Mouse (Mus musculus) intestine, postnatal 0 days (tissue): ENCODE data around the gene Usp10. TPM values are rescaled to one million over a fixed set of nuclear protein-coding genes. Genes with fewer than 3 reads are reported as not detected.

Experiments
- ATAC-seq: fragments of 200-750 bp; cut with Nextera tagmentation; 2 replicates; pipeline ENCODE4 v1.8.0; 2017; ENCODE audit warnings: mild to moderate bottlenecking, moderate TSS enrichment, moderate library complexity
- H3K27ac ChIP-seq: fragments of 300-500 bp; sonication (generic); 2 replicates; pipeline ENCODE4 v1.5.1; 2014; ENCODE audit warnings: mild to moderate bottlenecking, low read depth, low read length, moderate library complexity
- H3K27me3 ChIP-seq: fragments of 300-500 bp; sonication (generic); replicated peaks from 2 replicates; pipeline ENCODE4 v1.6.1; 2014; ENCODE audit warnings: low read length, mixed read lengths; ENCODE audit not compliant: control insufficient read depth, insufficient read depth
- H3K36me3 ChIP-seq: fragments of 300-500 bp; sonication (generic); 2 replicates; pipeline ENCODE4 v1.6.1; 2014; ENCODE audit warnings: mild to moderate bottlenecking, moderate library complexity; ENCODE audit not compliant: control insufficient read depth, insufficient read depth
- H3K4me1 ChIP-seq: fragments of 300-500 bp; sonication (generic); replicated peaks from 2 replicates; pipeline ENCODE4 v1.6.1; 2014; ENCODE audit warnings: antibody characterized with exemption, low read length, mixed read lengths; ENCODE audit not compliant: control insufficient read depth, insufficient read depth
- H3K4me2 ChIP-seq: fragments of 300-500 bp; sonication (generic); replicated peaks from 2 replicates; pipeline ENCODE4 v1.6.1; 2014; ENCODE audit warnings: low read depth, mild to moderate bottlenecking, moderate library complexity
- H3K4me3 ChIP-seq: fragments of 300-500 bp; sonication (generic); 2 replicates; pipeline ENCODE4 v1.5.1; 2014; ENCODE audit warnings: low read depth, low read length
- H3K9ac ChIP-seq: fragments of 300-500 bp; sonication (generic); 2 replicates; pipeline ENCODE4 v1.6.1; 2014; ENCODE audit warnings: mild to moderate bottlenecking, low read depth, low read length
- H3K9me3 ChIP-seq: fragments of 300-500 bp; sonication (generic); 2 replicates; pipeline ENCODE4 v1.6.1; 2016; ENCODE audit warnings: mixed run types; ENCODE audit not compliant: control insufficient read depth
- CTCF ChIP-seq: sonication (generic); IDR thresholded peaks from 2 replicates; pipeline ENCODE4 v1.5.1; 2016; ENCODE audit warnings: low read depth, mild to moderate bottlenecking, control low read depth, antibody characterized with exemption, moderate library complexity
- WGBS: fragments of 180-500 bp; shearing (Covaris S2); extraction: QIAGEN DNeasy Blood & Tissue Kit; methylation state at CpG from one replicate; pipeline ENCODE4 v1.1.7; 2014; 5-methylcytosine and 5-hydroxymethylcytosine counted together
- polyA plus RNA-seq: library from polyadenylated mRNA; unstranded; fragments of >200 nt; fragmentation: Nextera tagmentation; extraction: Ambion mirVana; gene quantifications from 2 replicates; pipeline ENCODE4 v1.2.1, GENCODE M21; 2015

The Usp10 gene
- polyA plus RNA-seq, 1 experiment from 2014 or later, result 37.1 TPM

DNA sequence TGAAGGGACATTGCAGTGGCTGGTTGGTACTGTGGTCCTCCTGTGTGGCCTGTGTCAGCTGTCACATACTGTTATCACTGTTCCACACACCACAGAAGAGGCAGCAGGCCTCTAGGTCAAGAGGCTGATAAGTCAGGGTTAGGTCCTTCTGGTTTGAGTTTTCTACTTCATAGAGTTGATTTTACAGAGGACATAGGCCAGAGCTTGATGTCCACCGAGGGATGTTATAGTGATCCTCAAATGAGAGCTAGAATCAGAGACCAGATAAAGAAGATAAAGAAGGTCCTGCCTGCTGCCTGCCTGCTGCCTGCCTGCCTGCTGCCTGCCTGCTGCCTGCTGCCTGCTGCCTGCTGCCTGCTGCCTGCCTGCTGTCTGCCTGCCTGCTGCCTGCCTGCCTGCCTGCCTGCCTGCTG lies 8.0 kb downstream of the Usp10 start:
- WGBS, result 44% methylated on average over 1 of the region's 1 CpGs
- Histone ChIP-seq H3K4me2 (no peak overlapping the region), H3K4me3 (no peak overlapping the region), H3K4me1 (0 out of 2 replicates have a peak, but pooled peaks cover 3% of the 10 kb centered on the region), H3K27me3 (no peaks in the 10 kb centered on the region), H3K9ac (no peak overlapping the region), H3K36me3 (no peaks in the 10 kb centered on the region), H3K27ac (no peak overlapping the region), H3K9me3 (no peaks in the 10 kb centered on the region)
- ATAC-seq, result no peak
- no peak for TF ChIP-seq CTCF

DNA sequence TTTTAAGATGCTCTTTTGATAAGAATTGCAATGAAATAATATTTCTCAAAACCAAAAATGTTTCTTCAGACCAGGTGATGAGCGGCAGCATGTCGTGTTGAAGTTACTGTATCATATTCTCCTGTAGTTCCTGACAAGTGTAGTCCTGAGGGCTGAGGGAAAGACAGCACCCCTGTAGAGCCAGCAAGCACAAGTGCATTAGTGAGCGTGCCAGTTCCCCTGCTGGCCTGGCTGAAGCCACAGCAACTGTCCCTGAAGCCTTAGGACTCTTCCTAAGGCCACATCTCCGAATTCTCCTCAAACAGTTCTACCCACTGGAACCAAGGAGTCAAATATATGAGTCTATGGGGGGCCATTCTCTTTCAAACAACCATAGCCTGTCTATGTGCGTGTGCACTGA lies 13.1 kb downstream of the Usp10 start:
- WGBS, result 86% methylated on average over 5 of the region's 5 CpGs
- ATAC-seq, result no peak
- H3K4me3 ChIP-seq, result no peak overlapping the region
- H3K27ac ChIP-seq, result no peak overlapping the region
- no peaks in the 10 kb centered on the region for H3K9me3 ChIP-seq
- no peaks in the 10 kb centered on the region for H3K4me1 ChIP-seq
- H3K27me3 ChIP-seq, result no peaks in the 10 kb centered on the region
- H3K4me2 ChIP-seq, result no peak overlapping the region
- H3K36me3 ChIP-seq, result no peaks in the 10 kb centered on the region
- H3K9ac ChIP-seq, result no peak overlapping the region
- no peak for TF ChIP-seq CTCF

DNA sequence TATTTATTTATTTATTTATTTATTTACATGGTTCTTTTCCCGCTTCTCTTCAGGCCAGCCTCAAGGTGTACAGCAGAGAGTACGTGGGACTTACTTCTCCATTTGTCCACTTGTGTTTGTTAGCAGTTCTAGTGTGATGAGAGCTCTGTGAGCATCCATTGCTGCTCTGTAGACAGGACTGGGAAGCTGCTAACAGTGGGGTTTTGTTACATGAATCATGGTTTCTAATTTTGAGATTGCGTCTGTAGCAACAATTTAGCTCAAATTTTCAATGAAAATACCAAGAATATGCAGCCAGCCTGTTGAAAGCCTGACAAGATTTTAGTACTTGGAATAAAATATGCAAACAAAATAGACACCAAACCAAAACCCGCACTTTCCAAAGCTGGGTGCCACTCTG lies 15.3 kb downstream of the Usp10 start:
- no peak overlapping the region for H3K4me3 ChIP-seq
- 90% methylated on average over 4 of the region's 4 CpGs for WGBS
- no peaks in the 10 kb centered on the region for H3K27me3 ChIP-seq
- H3K9me3 ChIP-seq, result no peaks in the 10 kb centered on the region
- no peaks in the 10 kb centered on the region for H3K4me1 ChIP-seq
- no peaks in the 10 kb centered on the region for H3K36me3 ChIP-seq
- no peak overlapping the region for H3K27ac ChIP-seq
- no peak overlapping the region for H3K9ac ChIP-seq
- no peak for ATAC-seq
- no peak for TF ChIP-seq CTCF
- no peak overlapping the region for H3K4me2 ChIP-seq

DNA sequence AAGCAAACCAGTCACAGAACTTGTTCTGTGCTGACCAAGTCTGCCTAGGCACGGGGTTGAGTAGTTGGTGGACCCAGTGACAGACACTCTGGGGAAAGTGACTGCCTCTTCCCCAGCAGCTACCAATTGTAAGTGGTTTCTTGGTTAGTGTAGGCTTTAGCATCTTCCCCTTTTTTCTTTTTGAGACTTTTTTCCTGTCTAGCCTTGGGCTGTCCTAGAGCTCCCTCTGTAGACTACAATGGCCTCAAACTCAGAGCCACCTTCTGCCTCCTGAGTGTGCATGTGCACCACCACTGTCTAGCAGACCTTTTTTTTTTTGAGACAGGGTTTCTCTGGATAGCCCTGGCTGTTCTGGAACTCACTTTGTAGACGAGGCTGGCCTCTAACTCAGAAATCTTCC lies 16.3 kb downstream of the Usp10 start:
- 65% methylated on average over 2 of the region's 2 CpGs for WGBS
- no peak overlapping the region for H3K27ac ChIP-seq
- no peaks in the 10 kb centered on the region for H3K36me3 ChIP-seq
- no peak overlapping the region for H3K4me2 ChIP-seq
- H3K4me3 ChIP-seq, result no peak overlapping the region
- H3K27me3 ChIP-seq, result no peaks in the 10 kb centered on the region
- ATAC-seq, result no peak
- TF ChIP-seq CTCF, result peak; percentile 65
- no peak overlapping the region for H3K9ac ChIP-seq
- no peaks in the 10 kb centered on the region for H3K4me1 ChIP-seq
- H3K9me3 ChIP-seq, result no peaks in the 10 kb centered on the region

DNA sequence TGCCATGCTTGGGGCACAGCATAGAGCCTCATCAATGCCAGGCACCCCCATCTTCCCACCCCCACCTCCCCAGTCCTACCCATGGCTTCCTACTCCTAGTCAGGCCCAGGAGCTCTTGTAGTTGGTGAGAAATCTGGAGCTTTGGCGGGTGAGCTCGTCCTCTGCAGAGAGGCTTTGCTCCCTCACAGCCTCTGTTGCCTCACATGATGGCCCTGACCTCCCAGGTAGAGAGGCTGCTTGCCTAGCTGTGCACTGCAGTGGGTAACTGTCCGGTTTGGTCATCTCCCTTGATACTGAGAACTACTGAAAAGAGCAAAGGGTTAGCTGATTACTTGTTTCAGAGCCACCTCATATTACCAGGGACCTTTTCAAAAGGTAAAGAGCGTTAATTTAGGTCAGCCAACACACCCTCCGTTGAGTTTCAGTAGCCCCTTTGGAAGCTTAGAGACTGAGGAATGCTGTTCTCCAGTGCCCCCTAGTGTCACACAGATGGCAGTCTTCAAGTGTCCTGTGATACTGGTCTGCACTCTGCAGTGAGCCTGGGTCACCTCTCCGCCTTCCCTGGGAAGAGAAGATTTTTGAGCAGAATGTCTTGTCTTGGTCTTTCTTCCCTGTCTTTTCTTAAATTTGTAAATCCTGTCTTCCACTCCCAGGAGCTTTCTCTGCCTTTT lies 17.4 kb downstream of the Usp10 start:
- H3K27ac ChIP-seq, result no peak overlapping the region

DNA sequence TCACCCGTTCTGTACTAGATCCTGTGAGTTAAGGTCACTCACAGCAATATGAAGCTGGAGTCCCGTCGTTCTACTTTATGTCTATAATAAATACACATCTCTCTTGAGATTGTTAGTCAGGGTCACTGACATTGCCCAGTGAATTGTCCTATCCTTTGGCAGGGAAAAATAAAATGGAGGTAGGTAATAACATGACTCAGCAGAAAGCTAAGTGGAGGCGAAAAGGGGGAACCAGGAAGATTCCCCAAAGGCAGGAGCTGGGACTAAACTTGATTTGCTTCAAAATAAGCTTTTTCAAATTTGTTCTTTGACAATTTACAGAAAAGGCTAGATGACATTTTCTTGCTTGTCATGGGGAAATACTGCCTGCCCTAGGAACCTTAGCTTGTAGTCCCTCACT lies 21.2 kb downstream of the Usp10 start:
- no peak for TF ChIP-seq CTCF
- Histone ChIP-seq H3K36me3 (peaks cover 17% of the 10 kb centered on the region; the same call in 1 of the 2 replicates), H3K4me3 (no peak overlapping the region), H3K9ac (no peak overlapping the region), H3K27ac (no peak overlapping the region), H3K27me3 (no peaks in the 10 kb centered on the region), H3K4me2 (no peak overlapping the region), H3K4me1 (no peaks in the 10 kb centered on the region), H3K9me3 (no peaks in the 10 kb centered on the region)
- WGBS, result 46% methylated on average over 4 of the region's 4 CpGs
- ATAC-seq, result no peak

More for the DNA sequence above, 17.4 kb downstream of the Usp10 start:
- H3K36me3 ChIP-seq, result peaks cover 8% of the 10 kb centered on the region; the same call in 1 of the 2 replicates
- no peaks in the 10 kb centered on the region for H3K4me1 ChIP-seq
- H3K27me3 ChIP-seq, result no peaks in the 10 kb centered on the region
- H3K9me3 ChIP-seq, result no peaks in the 10 kb centered on the region
- TF ChIP-seq CTCF, result peak; percentile 88
- ATAC-seq, result no peak; the same call in 1 of the 2 replicates
- no peak overlapping the region for H3K9ac ChIP-seq
- 0 out of 2 replicates have a peak overlapping the region, but pooled peaks have one; percentile 2 for H3K4me2 ChIP-seq
- 43% methylated on average over 6 of the region's 6 CpGs for WGBS
- no peak overlapping the region for H3K4me3 ChIP-seq
